ENCODE assay signal across 23 mouse cellular contexts in genomic region chr11:109240126-109240525, GRCm38 (mm10). TPM values are rescaled to one million over a fixed set of nuclear protein-coding genes. Genes with fewer than 3 reads are reported as not detected.
DNase-seq lines count a peak whose midpoint lies in the region; ATAC-seq and TF ChIP-seq lines count a peak whose summit lies in the region.
"Had no signal": no experiment of that assay in that cellular context is flagged by ENCODE, and none has a peak within 500 bp of the region (broad histone marks: within the 10 kb centered on the region; RNA-seq: fewer than 3 reads in every experiment).

No protein-coding gene starts in this region.

- H3K4me1 ChIP-seq in hindbrain, embryonic 14.5 days (replicated peaks; ENCODE audit: control insufficient read depth, insufficient read depth, low read length): peaks cover 12% of the 10 kb centered on the region; the same call in 1 of the 2 replicates
- H3K4me1 ChIP-seq in hindbrain, embryonic 10.5 days (replicated peaks): peaks cover 4% of the 10 kb centered on the region; the same call in 1 of the 2 replicates
- no peaks in the 10 kb centered on the region for H3K4me1 ChIP-seq in lung, embryonic 14.5 days (ENCODE audit: insufficient read depth)
- H3K4me1 ChIP-seq in lung, adult 2 months (ENCODE audit: control insufficient read depth, insufficient read depth, low read length): no peaks in the 10 kb centered on the region
- H3K4me1 ChIP-seq in stomach, postnatal 0 days (replicated peaks; ENCODE audit: control insufficient read depth, insufficient read depth): no peaks in the 10 kb centered on the region

- no peak overlapping the region for H3K9ac ChIP-seq in hindbrain, embryonic 14.5 days
- H3K9ac ChIP-seq in lung, embryonic 14.5 days: no peak overlapping the region
- no peak overlapping the region for H3K9ac ChIP-seq in stomach, postnatal 0 days (ENCODE audit: low read length)
- H3K9ac ChIP-seq: forebrain, embryonic 13.5 days; limb, embryonic 13.5 days; liver, embryonic 14.5 days had no signal

- H3K36me3 ChIP-seq in hindbrain, embryonic 14.5 days (replicated peaks; ENCODE audit: control insufficient read depth, insufficient read depth): peaks cover 5% of the 10 kb centered on the region
- no peaks in the 10 kb centered on the region for H3K36me3 ChIP-seq in hindbrain, embryonic 10.5 days
- no peaks in the 10 kb centered on the region for H3K36me3 ChIP-seq in lung, embryonic 14.5 days (ENCODE audit: insufficient read depth)
- H3K36me3 ChIP-seq in stomach, postnatal 0 days (ENCODE audit: control insufficient read depth, insufficient read depth, low read length): no peaks in the 10 kb centered on the region
- H3K36me3 ChIP-seq: G1E; limb, embryonic 13.5 days had no signal

- H3K4me2 ChIP-seq in hindbrain, embryonic 14.5 days (replicated peaks): no peak overlapping the region
- H3K4me2 ChIP-seq in lung, embryonic 14.5 days: no peak overlapping the region
- H3K4me2 ChIP-seq in stomach, postnatal 0 days (replicated peaks; ENCODE audit: low read depth): no peak overlapping the region
- H3K4me2 ChIP-seq: forebrain, embryonic 13.5 days; heart, embryonic 11.5 days; limb, embryonic 13.5 days had no signal

- no peak overlapping the region for H3K27ac ChIP-seq in hindbrain, embryonic 14.5 days
- H3K27ac ChIP-seq in hindbrain, embryonic 10.5 days: no peak overlapping the region
- no peak overlapping the region for H3K27ac ChIP-seq in lung, embryonic 14.5 days (ENCODE audit: low read depth)
- H3K27ac ChIP-seq in stomach, postnatal 0 days (replicated peaks): no peak overlapping the region
- H3K27ac ChIP-seq: forebrain, embryonic 13.5 days; limb, embryonic 13.5 days; liver, embryonic 14.5 days had no signal

- no peak for TF ChIP-seq EP300 in stomach, postnatal 0 days (optimal IDR thresholded peaks at IDR 0.05)

- no peak overlapping the region for H3K4me3 ChIP-seq in hindbrain, embryonic 14.5 days (replicated peaks; ENCODE audit: low read length)
- H3K4me3 ChIP-seq in hindbrain, embryonic 10.5 days: no peak overlapping the region
- no peak overlapping the region for H3K4me3 ChIP-seq in lung, embryonic 14.5 days (ENCODE audit: low read depth, low read length)
- no peak overlapping the region for H3K4me3 ChIP-seq in lung, adult 2 months (replicated peaks; ENCODE audit: extremely low read depth, low read depth, low read length)
- H3K4me3 ChIP-seq in stomach, postnatal 0 days (ENCODE audit: low read depth, low read length): no peak overlapping the region
- H3K4me3 ChIP-seq: erythroblast, embryonic 14.5 days; forebrain, embryonic 13.5 days; limb, embryonic 13.5 days had no signal

- WGBS in hindbrain, embryonic 14.5 days: 67% methylated on average over 4 of the region's 4 CpGs
- WGBS in hindbrain, embryonic 10.5 days: 80% methylated on average over 4 of the region's 4 CpGs
- WGBS in lung, embryonic 14.5 days: 54% methylated on average over 4 of the region's 4 CpGs
- 51% methylated on average over 4 of the region's 4 CpGs for WGBS in lung, adult 2 months
- WGBS in stomach, postnatal 0 days: 45% methylated on average over 4 of the region's 4 CpGs

- ATAC-seq in hindbrain, embryonic 14.5 days (ENCODE audit: low FRiP score): no peak
- ATAC-seq in lung, embryonic 14.5 days (ENCODE audit: insufficient read depth): no peak
- no peak for ATAC-seq in stomach, postnatal 0 days (ENCODE audit: low FRiP score, low TSS enrichment)
- ATAC-seq: forebrain, embryonic 13.5 days; inflammation-experienced regulatory T-cells, adult 6 months had no signal

- peak; percentile 56 to 70 for DNase-seq in cerebellum, postnatal 10 days
- no peak for DNase-seq in cerebellum, adult 8-10 months
- DNase-seq in hindbrain, embryonic 14.5 days (ENCODE audit: low spot score): peak; percentile 46
- DNase-seq in hindbrain, embryonic 10.5 days (ENCODE audit: low spot score): no peak
- peak; percentile 76 for DNase-seq in lung, embryonic 14.5 days
- DNase-seq in lung, adult 2 months: no peak
- peak; percentile 26 for DNase-seq in NIH3T3 (ENCODE audit: low read depth)
- no peak for DNase-seq in stomach, postnatal 0 days (ENCODE audit: low spot score)
- DNase-seq: adrenal gland, postnatal 25 days; cerebellum, adult 18-20 months; gastrocnemius, postnatal 25 days; kidney, adult 2 months; kidney, postnatal 36 days; layer of hippocampus, adult 9-11 months; lung, postnatal 36 days; right cerebral cortex, postnatal 4 days had no signal

- no peaks in the 10 kb centered on the region for H3K9me3 ChIP-seq in hindbrain, embryonic 14.5 days (ENCODE audit: control insufficient read depth, low read length)
- H3K9me3 ChIP-seq in hindbrain, embryonic 10.5 days: no peaks in the 10 kb centered on the region
- H3K9me3 ChIP-seq in lung, embryonic 14.5 days (ENCODE audit: low read depth, low read length): no peaks in the 10 kb centered on the region
- H3K9me3 ChIP-seq in stomach, postnatal 0 days (ENCODE audit: control insufficient read depth, low read length): no peaks in the 10 kb centered on the region
- H3K9me3 ChIP-seq: forebrain, embryonic 13.5 days; limb, embryonic 13.5 days had no signal

- no peak for TF ChIP-seq POLR2A in lung, adult 2 months (IDR thresholded peaks at IDR 0.05; ENCODE audit: borderline replicate concordance, extremely low read depth, low read depth, low read length)

- no peak for TF ChIP-seq CTCF in lung, embryonic 14.5 days (IDR thresholded peaks at IDR 0.05; ENCODE audit: low read depth)
- TF ChIP-seq CTCF in lung, adult 2 months (IDR thresholded peaks at IDR 0.05; ENCODE audit: insufficient read depth, low read length): no peak
- no peak for TF ChIP-seq CTCF in stomach, postnatal 0 days (IDR thresholded peaks at IDR 0.05; ENCODE audit: low read depth)

- H3K27me3 ChIP-seq in hindbrain, embryonic 14.5 days (ENCODE audit: control insufficient read depth, insufficient read depth, low read length): no peaks in the 10 kb centered on the region
- H3K27me3 ChIP-seq in hindbrain, embryonic 10.5 days (ENCODE audit: insufficient read depth, poor library complexity, severe bottlenecking): peaks cover 5% of the 10 kb centered on the region
- no peaks in the 10 kb centered on the region for H3K27me3 ChIP-seq in lung, embryonic 14.5 days (ENCODE audit: insufficient read depth, low read length)
- H3K27me3 ChIP-seq in stomach, postnatal 0 days (ENCODE audit: control insufficient read depth, insufficient read depth, low read length): no peaks in the 10 kb centered on the region

RNA-seq across cellular contexts. Expression of gene Rgs9, which starts 57.8 kb away (rescaled TPM):
- polyA plus RNA-seq in hindbrain, embryonic 14.5 days (2014; fragmentation: Nextera tagmentation; extraction: Ambion mirVana): 8.9 and 10.7 TPM in 2 replicates
- 1.3 and 1.8 TPM in 2 replicates for polyA plus RNA-seq in hindbrain, embryonic 10.5 days (2016; fragmentation: Nextera tagmentation; extraction: Ambion mirVana)
- 1.4 and 1.5 TPM in 2 replicates for polyA plus RNA-seq in lung, embryonic 14.5 days (2014; fragmentation: Nextera tagmentation; extraction: Ambion mirVana)
- 10.7 and 11.5 TPM in 2 replicates for polyA plus RNA-seq in lung, adult 2 months (2012; rRNA removed)
- polyA plus RNA-seq in stomach, postnatal 0 days (2015; fragmentation: Nextera tagmentation; extraction: Ambion mirVana): 0.73 and 1.1 TPM in 2 replicates
- polyA plus RNA-seq: erythroblast, embryonic 14.5 days; G1E had no signal

Comparison
In these comparisons a context has a peak if more than half of its experiments do, and no peak if none do; other contexts are left out.
1. DNase-seq: peak in cerebellum, postnatal 10 days (2 of 2), hindbrain, embryonic 14.5 days (single experiment), lung, embryonic 14.5 days (single experiment) and NIH3T3 (single experiment); none in cerebellum, adult 8-10 months (single experiment), hindbrain, embryonic 10.5 days (single experiment), lung, adult 2 months (single experiment) and stomach, postnatal 0 days (single experiment).